Mouse (Mus musculus) cerebellum, adult 2 months (tissue): Measurements from ENCODE around the gene Arrdc2.

Experiments
- CTCF ChIP-seq: fragments of 200-500 bp; IDR thresholded peaks from 2 replicates; pipeline ENCODE4 v1.5.1; 2011; ENCODE audit warnings: low read depth, mild to moderate bottlenecking, control low read depth, low read length, moderate library complexity, borderline replicate concordance; ENCODE audit not compliant: insufficient read depth
- POLR2A ChIP-seq: fragments of 200-500 bp; IDR thresholded peaks from 2 replicates; pipeline ENCODE4 v1.6.1; 2011; ENCODE audit warnings: low read length, control low read depth, borderline replicate concordance; ENCODE audit not compliant: insufficient read depth

- no peak for TF ChIP-seq CTCF
- no peak for TF ChIP-seq POLR2A
These were observed 29.7 kb upstream of the Arrdc2 start for GRCm38 (mm10) chr8:70869199-70869571.
